Mouse (Mus musculus) testis, postnatal 14 days (tissue): Measurements from ENCODE around the gene Fra10ac1.

ENCODE experiments used
- DNase-seq: peaks from one replicate; pipeline ENCODE4 v3.0.0; 2021; ENCODE audit warnings: low spot score

Gene Fra10ac1

GRCm38 (mm10) chr19:38232087-38232486 lies 8.1 kb upstream of the Fra10ac1 start:
- no peak for DNase-seq

DNA sequence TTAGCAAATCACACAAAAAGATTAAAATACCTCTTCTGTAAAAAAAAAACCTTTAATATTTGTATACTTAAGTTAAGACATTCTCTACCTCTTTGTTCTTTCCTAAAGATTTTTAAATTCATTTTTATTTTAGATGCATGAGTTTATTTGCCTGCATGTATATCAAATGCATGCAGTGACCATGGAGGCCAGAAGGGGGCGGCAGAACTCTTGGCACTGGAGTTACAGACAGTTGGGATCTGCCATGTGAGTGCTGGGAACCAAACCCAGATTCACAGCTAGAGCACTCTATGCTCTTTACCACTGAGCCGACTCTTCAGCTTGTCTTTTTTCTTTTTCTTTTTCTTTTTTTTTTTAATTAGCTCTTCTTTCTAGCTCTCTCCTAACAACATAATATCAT lies 4.7 kb upstream of the Fra10ac1 start:
- DNase-seq = peak; percentile 53

DNA sequence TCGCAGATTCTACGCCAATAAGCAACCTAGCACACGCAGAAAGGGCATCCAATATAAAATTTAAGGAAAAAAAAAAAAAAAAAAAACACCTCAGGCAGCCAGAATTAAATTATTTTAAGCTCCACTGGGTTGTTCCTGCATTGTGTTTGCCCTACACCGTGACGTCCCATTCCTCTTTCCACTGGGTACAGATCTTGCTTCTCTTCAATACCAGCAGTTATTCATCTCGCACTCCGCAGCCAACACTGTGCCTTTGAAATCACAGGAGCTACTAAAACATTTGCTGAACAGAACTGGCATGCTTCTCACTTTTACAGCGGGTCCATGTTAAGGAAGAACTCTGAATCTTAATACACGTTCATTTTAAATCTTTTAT lies 717 bp upstream of the Fra10ac1 start:
- DNase-seq = no peak

DNA sequence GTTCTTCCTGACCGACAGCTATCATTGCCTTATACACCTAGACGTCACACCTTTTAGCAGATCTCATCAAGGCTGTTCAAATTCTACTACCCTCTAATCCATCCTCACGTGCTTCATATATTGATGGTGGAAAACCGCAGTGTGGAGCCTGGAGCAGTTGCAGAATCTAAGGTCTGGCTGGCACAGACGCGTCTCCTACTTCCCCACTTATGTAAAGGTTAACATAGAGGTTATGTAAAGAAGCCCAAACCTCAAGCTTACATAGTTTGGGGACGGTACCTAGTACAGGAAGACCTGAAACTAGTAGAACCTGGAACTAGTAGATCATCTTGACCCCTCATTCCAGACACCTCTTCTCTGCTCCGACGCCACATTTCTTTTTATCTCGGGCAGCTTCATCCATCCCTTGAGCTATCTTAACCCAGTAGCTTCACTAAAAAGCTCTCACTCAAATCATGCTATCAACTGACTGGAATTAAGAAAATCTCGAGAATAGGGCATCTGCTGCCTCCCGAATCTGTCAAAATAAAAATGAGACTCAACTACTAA lies 526 bp downstream of the Fra10ac1 start:
- no peak for DNase-seq

DNA sequence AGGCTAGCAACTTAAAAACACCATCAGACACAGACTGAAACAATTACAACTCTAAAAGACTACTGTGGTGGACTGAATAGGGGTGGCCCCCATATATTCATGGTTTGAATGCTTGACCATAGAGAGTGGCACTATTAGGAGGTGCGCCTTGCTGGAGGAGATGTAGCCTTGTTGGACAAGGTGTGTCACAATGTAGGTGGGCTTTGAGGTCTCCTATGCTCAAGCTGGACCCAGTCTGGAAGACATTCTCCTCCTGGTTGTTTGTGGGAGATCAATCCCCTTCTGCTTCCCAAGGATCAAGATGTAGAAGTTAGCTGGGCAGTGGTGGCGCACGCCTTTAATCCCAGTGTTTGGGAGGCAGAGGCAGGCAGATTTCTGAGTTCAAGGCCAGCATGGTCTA lies 6.3 kb downstream of the Fra10ac1 start:
- DNase-seq = no peak

GRCm38 (mm10) chr19:38206669-38207068 lies 17.3 kb downstream of the Fra10ac1 start:
- no peak for DNase-seq

- no peak for DNase-seq
Measured at GRCm38 (mm10) chr19:38198731-38199130, 25.2 kb downstream of the Fra10ac1 start.

- no peak for DNase-seq
Measured at GRCm38 (mm10) chr19:38195245-38195644, 28.7 kb downstream of the Fra10ac1 start.

DNA sequence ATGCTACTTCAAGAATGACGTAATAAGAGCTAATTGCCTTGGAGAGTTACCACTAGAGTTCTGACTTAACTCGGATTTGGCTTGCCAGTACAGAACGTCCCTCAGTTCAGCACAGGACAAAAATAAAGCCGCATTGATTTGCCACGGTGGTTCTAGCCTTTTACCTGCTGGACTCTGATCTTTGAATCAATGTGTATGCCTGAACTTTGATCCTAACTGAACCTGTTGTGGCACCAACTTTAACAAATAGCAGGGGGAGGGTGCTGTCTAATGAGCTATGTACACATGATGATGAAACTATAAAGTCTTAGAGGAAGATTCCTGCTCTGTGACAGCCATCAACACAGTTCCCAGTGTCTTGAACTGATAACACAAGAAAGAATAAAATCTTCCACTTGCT lies 32.5 kb downstream of the Fra10ac1 start:
- DNase-seq = no peak

DNA sequence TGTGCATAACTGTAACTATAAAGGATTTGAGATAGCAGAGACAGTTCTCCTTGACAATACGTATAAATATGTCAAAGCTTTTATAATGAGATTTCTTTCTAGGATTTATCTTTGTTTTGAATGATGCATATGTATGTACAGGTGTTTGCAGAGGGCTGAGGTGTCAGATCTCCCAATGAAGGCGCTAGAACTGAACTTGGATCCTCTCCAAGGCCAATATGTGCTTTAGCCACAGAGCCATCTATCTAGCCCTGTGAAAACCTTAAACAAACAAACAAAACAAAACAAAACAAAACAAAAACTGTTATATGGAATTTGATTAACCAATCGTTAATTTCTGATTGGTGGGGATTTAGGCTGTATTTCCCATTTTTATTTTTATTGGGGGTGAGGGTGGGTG lies 33.4 kb downstream of the Fra10ac1 start:
- no peak for DNase-seq

DNA sequence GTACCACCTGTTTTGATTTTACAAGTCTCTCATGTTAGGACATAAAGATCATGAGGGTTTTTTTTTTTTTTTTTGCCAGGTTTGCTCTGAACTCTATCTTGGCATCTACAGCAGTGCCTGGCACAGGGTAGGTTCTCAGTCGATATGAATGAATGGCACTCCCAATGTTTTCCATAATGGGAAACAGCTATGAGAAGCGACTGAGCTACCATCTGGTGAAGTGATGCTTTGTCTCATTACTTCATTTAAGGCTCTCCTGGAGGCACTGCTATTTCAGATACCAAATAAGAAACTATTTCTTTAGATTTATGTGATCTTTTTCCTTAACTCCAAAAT lies 36.6 kb downstream of the Fra10ac1 start:
- no peak for DNase-seq

- DNase-seq = no peak
Measured at GRCm38 (mm10) chr19:38186631-38187344, 37.2 kb downstream of the Fra10ac1 start.

DNA sequence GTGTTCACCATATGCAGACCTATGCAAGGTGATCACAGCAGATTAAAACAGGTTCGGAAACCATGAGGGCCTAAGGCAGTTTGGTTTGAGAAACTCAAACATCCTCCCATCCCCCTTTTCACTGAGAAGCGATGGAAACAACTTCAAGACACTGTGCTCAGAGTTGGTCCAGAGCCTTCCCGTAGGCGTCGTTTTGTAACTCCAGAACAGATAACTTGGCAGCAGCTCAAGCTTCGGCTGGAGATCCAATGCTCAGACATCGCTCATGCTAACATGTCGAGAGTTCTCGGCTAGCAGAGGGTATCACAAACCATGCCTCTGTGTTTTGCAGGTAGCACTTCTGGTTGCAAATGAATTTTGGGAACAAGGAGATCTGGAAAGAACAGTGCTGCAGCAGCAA lies 44.3 kb downstream of the Fra10ac1 start:
- no peak for DNase-seq

GRCm38 (mm10) chr19:38164633-38165032 lies 59.3 kb downstream of the Fra10ac1 start:
- no peak for DNase-seq

DNA sequence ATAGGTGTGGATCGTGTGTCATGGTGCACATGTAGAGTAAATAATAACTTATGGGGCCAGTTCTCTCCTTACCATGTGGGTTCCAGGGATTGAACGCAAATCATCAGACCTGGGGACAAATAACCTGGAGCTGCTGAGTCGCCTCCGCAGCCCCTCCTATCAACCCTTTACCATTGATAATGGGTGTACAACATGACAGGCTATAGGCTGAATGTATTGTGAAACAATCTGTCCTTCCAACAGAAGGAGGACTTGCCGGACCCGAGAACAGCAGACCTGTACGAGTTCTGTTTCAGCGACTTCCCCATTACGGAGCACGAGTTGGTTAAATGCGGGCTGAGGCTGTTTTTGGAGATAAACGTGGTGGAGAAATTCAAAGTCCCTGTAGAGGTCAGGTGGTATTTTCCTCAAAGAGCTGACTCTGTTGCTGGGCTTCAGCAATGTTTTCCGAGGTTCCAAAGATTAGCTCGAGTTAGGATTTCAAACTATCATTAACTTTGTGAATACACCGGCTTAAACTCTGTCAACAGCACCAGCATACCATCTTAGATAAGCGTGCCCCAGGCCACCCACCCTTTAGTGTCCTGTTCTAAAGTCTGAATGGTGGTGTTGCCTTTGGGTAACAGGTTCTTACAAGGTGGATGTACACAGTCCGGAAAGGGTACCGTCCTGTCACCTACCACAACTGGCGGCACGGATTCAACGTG lies 62.2 kb downstream of the Fra10ac1 start:
- no peak for DNase-seq

- no peak for DNase-seq
Measured at GRCm38 (mm10) chr19:38156243-38156642, 67.7 kb downstream of the Fra10ac1 start.

GRCm38 (mm10) chr19:38143540-38144271 lies 80.2 kb downstream of the Fra10ac1 start:
- DNase-seq = no peak
